Mouse (Mus musculus) hindbrain, embryonic 10.5 days (tissue): ENCODE measurements around the gene Txk. TPM values are rescaled to one million over a fixed set of nuclear protein-coding genes. Genes with fewer than 3 reads are reported as not detected.

Source experiments
- DNase-seq: peaks from one replicate; pipeline ENCODE4 v3.0.0-alpha.2; 2017; ENCODE audit warnings: low spot score
- H3K27ac ChIP-seq: fragments of 300-500 bp; sonication (generic); 2 replicates; pipeline ENCODE4 v1.5.1; 2016; ENCODE audit warnings: mild to moderate bottlenecking, moderate library complexity
- H3K27me3 ChIP-seq: fragments of 300-500 bp; sonication (generic); 2 replicates; pipeline ENCODE4 v1.6.1; 2016; ENCODE audit warnings: mild to moderate bottlenecking; ENCODE audit not compliant: poor library complexity, insufficient read depth, severe bottlenecking
- H3K36me3 ChIP-seq: fragments of 300-500 bp; sonication (generic); 2 replicates; pipeline ENCODE4 v1.6.1; 2016; ENCODE audit warnings: mild to moderate bottlenecking, moderate library complexity
- H3K4me1 ChIP-seq: fragments of 300-500 bp; sonication (generic); replicated peaks from 2 replicates; pipeline ENCODE4 v1.6.1; 2016; ENCODE audit warnings: mild to moderate bottlenecking
- H3K4me3 ChIP-seq: fragments of 300-500 bp; sonication (generic); 2 replicates; pipeline ENCODE4 v1.5.1; 2016; ENCODE audit warnings: mild to moderate bottlenecking, moderate library complexity
- H3K9me3 ChIP-seq: fragments of 300-500 bp; sonication (generic); 2 replicates; pipeline ENCODE4 v1.6.1; 2016; ENCODE audit warnings: mild to moderate bottlenecking, moderate library complexity
- WGBS: fragments of 180-500 bp; shearing (Covaris S2); methylation state at CpG from one replicate; pipeline ENCODE4 v1.1.7; 2016; 5-methylcytosine and 5-hydroxymethylcytosine counted together
- polyA plus RNA-seq: library from polyadenylated mRNA; unstranded; fragments of >200 nt; fragmentation: Nextera tagmentation; extraction: Ambion mirVana; gene quantifications from 2 replicates; pipeline ENCODE4 v1.2.1, GENCODE M21; 2016

The Txk gene
- polyA plus RNA-seq, 1 experiment from 2014 or later: not detected

- no peaks in the 10 kb centered on the region for H3K9me3 ChIP-seq
- DNase-seq: peak; percentile 61
- WGBS: 24% methylated on average over 5 of the region's 5 CpGs
- H3K27ac ChIP-seq: no peak overlapping the region
- no peaks in the 10 kb centered on the region for H3K4me1 ChIP-seq
- H3K36me3 ChIP-seq: no peaks in the 10 kb centered on the region
- no peak overlapping the region for H3K4me3 ChIP-seq
- H3K27me3 ChIP-seq: no peaks in the 10 kb centered on the region
Observed at GRCm38 (mm10) chr5:72665281-72665680, 87.3 kb downstream of the Txk start.

- no peak for DNase-seq
- Histone ChIP-seq H3K27me3 (no peaks in the 10 kb centered on the region), H3K9me3 (no peaks in the 10 kb centered on the region), H3K4me3 (no peak overlapping the region), H3K36me3 (no peaks in the 10 kb centered on the region), H3K27ac (no peak overlapping the region), H3K4me1 (no peaks in the 10 kb centered on the region)
- WGBS: 54% methylated on average over 3 of the region's 3 CpGs
Observed at GRCm38 (mm10) chr5:72664854-72665253, 87.7 kb downstream of the Txk start.

GRCm38 (mm10) chr5:72664126-72664525 lies 88.5 kb downstream of the Txk start:
- 89% methylated on average over 5 of the region's 5 CpGs for WGBS
- Histone ChIP-seq H3K27ac (no peak overlapping the region), H3K4me1 (no peaks in the 10 kb centered on the region), H3K36me3 (no peaks in the 10 kb centered on the region), H3K9me3 (no peaks in the 10 kb centered on the region), H3K27me3 (no peaks in the 10 kb centered on the region), H3K4me3 (no peak overlapping the region)
- DNase-seq: no peak

- no peak overlapping the region for H3K4me3 ChIP-seq
- WGBS: 90% methylated on average over 6 of the region's 6 CpGs
- H3K27me3 ChIP-seq: no peaks in the 10 kb centered on the region
- H3K4me1 ChIP-seq: no peaks in the 10 kb centered on the region
- no peak overlapping the region for H3K27ac ChIP-seq
- DNase-seq: no peak
- H3K36me3 ChIP-seq: no peaks in the 10 kb centered on the region
- no peaks in the 10 kb centered on the region for H3K9me3 ChIP-seq
Observed at GRCm38 (mm10) chr5:72661051-72661781, 91.4 kb downstream of the Txk start.

- no peak overlapping the region for H3K27ac ChIP-seq
- WGBS: 93% methylated on average over 13 of the region's 13 CpGs
- H3K4me3 ChIP-seq: no peak overlapping the region
- no peaks in the 10 kb centered on the region for H3K36me3 ChIP-seq
- H3K9me3 ChIP-seq: no peaks in the 10 kb centered on the region
- H3K27me3 ChIP-seq: no peaks in the 10 kb centered on the region
- no peak for DNase-seq
- H3K4me1 ChIP-seq: no peaks in the 10 kb centered on the region
Observed at GRCm38 (mm10) chr5:72658375-72658774, 94.2 kb downstream of the Txk start.

GRCm38 (mm10) chr5:72656270-72656791 lies 96.2 kb downstream of the Txk start:
- Histone ChIP-seq H3K4me3 (no peak overlapping the region), H3K27ac (no peak overlapping the region), H3K27me3 (peaks cover 7% of the 10 kb centered on the region), H3K9me3 (no peaks in the 10 kb centered on the region), H3K36me3 (no peaks in the 10 kb centered on the region), H3K4me1 (no peaks in the 10 kb centered on the region)
- 70% methylated on average over 7 of the region's 7 CpGs for WGBS
- DNase-seq: no peak

GRCm38 (mm10) chr5:72653068-72653674 lies 99.4 kb downstream of the Txk start:
- Histone ChIP-seq H3K27me3 (peaks cover 32% of the 10 kb centered on the region), H3K4me1 (peaks cover 3% of the 10 kb centered on the region), H3K27ac (no peak overlapping the region), H3K9me3 (no peaks in the 10 kb centered on the region), H3K36me3 (no peaks in the 10 kb centered on the region), H3K4me3 (no peak overlapping the region)
- DNase-seq: peak; percentile 7
- 71% methylated on average over 10 of the region's 10 CpGs for WGBS

GRCm38 (mm10) chr5:72648987-72649735 lies 103.4 kb downstream of the Txk start:
- H3K27ac ChIP-seq: no peak overlapping the region
- 86% methylated on average over 9 of the region's 9 CpGs for whole genome bisulfite sequencing
- no peaks in the 10 kb centered on the region for H3K9me3 ChIP-seq
- H3K27me3 ChIP-seq: peaks cover 71% of the 10 kb centered on the region
- DNase-seq: no peak
- peaks cover 16% of the 10 kb centered on the region for H3K4me1 ChIP-seq
- H3K4me3 ChIP-seq: no peak overlapping the region
- no peaks in the 10 kb centered on the region for H3K36me3 ChIP-seq

- H3K9me3 ChIP-seq: no peaks in the 10 kb centered on the region
- H3K36me3 ChIP-seq: no peaks in the 10 kb centered on the region
- H3K27ac ChIP-seq: peak overlapping the region; percentile 6
- H3K4me1 ChIP-seq: peaks cover 16% of the 10 kb centered on the region
- WGBS: 7% methylated on average over 18 of the region's 18 CpGs
- peaks cover 71% of the 10 kb centered on the region for H3K27me3 ChIP-seq
- DNase-seq: no peak
- H3K4me3 ChIP-seq: peak overlapping the region; percentile 64
Observed at GRCm38 (mm10) chr5:72647958-72648595, 104.5 kb downstream of the Txk start.

GRCm38 (mm10) chr5:72647418-72647907 lies 105.1 kb downstream of the Txk start, which contains the start of gene Nipal1:
TSS of gene Nipal1 (plus strand) at chr5:72647795.
- peak within 1 kb of the TSS; percentile 6 for H3K27ac ChIP-seq
- peaks cover 16% of the 10 kb centered on the region for H3K4me1 ChIP-seq
- peak within 1 kb of the TSS; percentile 64 for H3K4me3 ChIP-seq
- H3K27me3 ChIP-seq: peaks cover 68% of the 10 kb centered on the region
- DNase-seq: peak; percentile 80
- no peaks in the 10 kb centered on the region for H3K36me3 ChIP-seq
- H3K9me3 ChIP-seq: no peaks in the 10 kb centered on the region
- WGBS: 1% methylated on average over 25 of the region's 25 CpGs

- Histone ChIP-seq H3K27ac (no peak overlapping the region), H3K36me3 (no peaks in the 10 kb centered on the region), H3K4me1 (peaks cover 16% of the 10 kb centered on the region), H3K9me3 (no peaks in the 10 kb centered on the region), H3K27me3 (peaks cover 67% of the 10 kb centered on the region), H3K4me3 (peak overlapping the region; percentile 64)
- WGBS: 33% methylated on average over 10 of the region's 10 CpGs
- DNase-seq: no peak
Observed at GRCm38 (mm10) chr5:72646996-72647395, 105.6 kb downstream of the Txk start.

- Histone ChIP-seq H3K4me1 (peaks cover 16% of the 10 kb centered on the region), H3K27ac (no peak overlapping the region), H3K4me3 (no peak overlapping the region), H3K36me3 (no peaks in the 10 kb centered on the region), H3K27me3 (peaks cover 62% of the 10 kb centered on the region), H3K9me3 (no peaks in the 10 kb centered on the region)
- peak; percentile 9 for DNase-seq
- 45% methylated on average over 10 of the region's 10 CpGs for WGBS
Observed at GRCm38 (mm10) chr5:72646131-72646530, 106.4 kb downstream of the Txk start.
